Mouse (Mus musculus): ENCODE measurements at regions not wholly inside any gene's neighbourhood (a gene's known extent, or its start where the extent isn't known, plus 50 kb on each side); places are given as distances from the start of the nearest gene placed in this dataset.

- Histone ChIP-seq H3K27ac (replicated peaks; ENCODE audit: insufficient read depth, low read depth, low read length) (no peak overlapping the region), H3K9ac (ENCODE audit: low read depth, low read length) (no peak overlapping the region), H3K79me2 (ENCODE audit: control insufficient read depth, insufficient read depth, low read length) (no peaks in the 10 kb centered on the region), H3K4me1 (ENCODE audit: control insufficient read depth, insufficient read depth, low read length) (no peaks in the 10 kb centered on the region; the same call in 1 of the 2 replicates), H3K4me3 (ENCODE audit: insufficient read depth, low read depth, low read length) (no peak overlapping the region), H3K36me3 (ENCODE audit: control insufficient read depth, insufficient read depth, low read length) (no peaks in the 10 kb centered on the region), H3K27me3 (ENCODE audit: control insufficient read depth, insufficient read depth, low read length) (no peaks in the 10 kb centered on the region)
- TF ChIP-seq POLR2A (IDR thresholded peaks at IDR 0.05; ENCODE audit: extremely low read depth, insufficient read depth, low read length) (no peak), CTCF (IDR thresholded peaks at IDR 0.05; ENCODE audit: low read depth, low read length) (no peak)
- 11% methylated on average over 1 of the region's 1 CpGs for WGBS
- peak; percentile 35 for DNase-seq (ENCODE audit: extremely low read depth, low read depth, low spot score)
Observed at GRCm38 (mm10) chrX:142456022-142456421, 65.7 kb upstream of the Acsl4 start.

DNA sequence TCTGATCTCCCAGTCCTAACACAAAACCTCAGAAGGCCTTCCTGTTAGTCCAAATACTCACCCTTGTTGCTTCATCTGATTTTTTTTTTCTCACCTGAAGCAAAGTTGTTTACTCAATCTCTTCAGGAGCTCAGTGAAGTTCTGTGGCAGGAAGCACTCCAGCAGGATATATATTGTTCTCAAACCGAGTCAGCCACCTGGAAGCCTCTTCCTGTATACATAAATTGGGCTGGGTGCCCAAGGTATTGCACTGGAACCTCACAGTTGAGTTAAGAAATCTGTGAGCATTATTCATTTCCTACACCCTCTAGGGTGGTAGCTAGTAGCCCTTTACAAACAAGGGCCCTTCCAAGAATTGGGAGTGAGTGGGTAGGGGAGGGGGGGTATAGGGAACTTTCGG, 73.8 kb upstream of the Acsl4 start:
- 50% methylated on average over 2 of the region's 2 CpGs for WGBS
- no peaks in the 10 kb centered on the region for H3K27me3 ChIP-seq (ENCODE audit: control insufficient read depth, insufficient read depth, low read length)
- H3K79me2 ChIP-seq (ENCODE audit: control insufficient read depth, insufficient read depth, low read length): no peaks in the 10 kb centered on the region
- no peaks in the 10 kb centered on the region; the same call in 1 of the 2 replicates for H3K4me1 ChIP-seq (ENCODE audit: control insufficient read depth, insufficient read depth, low read length)
- TF ChIP-seq CTCF (IDR thresholded peaks at IDR 0.05; ENCODE audit: low read depth, low read length) (no peak), POLR2A (IDR thresholded peaks at IDR 0.05; ENCODE audit: extremely low read depth, insufficient read depth, low read length) (no peak)
- DNase-seq (ENCODE audit: extremely low read depth, low read depth, low spot score): no peak
- no peak overlapping the region for H3K4me3 ChIP-seq (ENCODE audit: insufficient read depth, low read depth, low read length)
- no peaks in the 10 kb centered on the region for H3K36me3 ChIP-seq (ENCODE audit: control insufficient read depth, insufficient read depth, low read length)
- H3K9ac ChIP-seq (ENCODE audit: low read depth, low read length): no peak overlapping the region
- no peak overlapping the region for H3K27ac ChIP-seq (replicated peaks; ENCODE audit: insufficient read depth, low read depth, low read length)

GRCm38 (mm10) chrX:142464756-142465155, 74.4 kb upstream of the Acsl4 start:
- H3K9ac ChIP-seq (ENCODE audit: low read depth, low read length): no peak overlapping the region
- H3K4me1 ChIP-seq (ENCODE audit: control insufficient read depth, insufficient read depth, low read length): no peaks in the 10 kb centered on the region; the same call in 1 of the 2 replicates
- no peaks in the 10 kb centered on the region for H3K36me3 ChIP-seq (ENCODE audit: control insufficient read depth, insufficient read depth, low read length)
- DNase-seq (ENCODE audit: extremely low read depth, low read depth, low spot score): peak; percentile 68
- no peaks in the 10 kb centered on the region for H3K79me2 ChIP-seq (ENCODE audit: control insufficient read depth, insufficient read depth, low read length)
- WGBS: 41% methylated on average over 6 of the region's 6 CpGs
- H3K27me3 ChIP-seq (ENCODE audit: control insufficient read depth, insufficient read depth, low read length): no peaks in the 10 kb centered on the region
- no peak overlapping the region for H3K4me3 ChIP-seq (ENCODE audit: insufficient read depth, low read depth, low read length)
- TF ChIP-seq CTCF (IDR thresholded peaks at IDR 0.05; ENCODE audit: low read depth, low read length): no peak
- no peak for TF ChIP-seq POLR2A (IDR thresholded peaks at IDR 0.05; ENCODE audit: extremely low read depth, insufficient read depth, low read length)
- no peak overlapping the region for H3K27ac ChIP-seq (replicated peaks; ENCODE audit: insufficient read depth, low read depth, low read length)

GRCm38 (mm10) chrX:142467850-142468256, 77.5 kb upstream of the Acsl4 start:
- Histone ChIP-seq H3K79me2 (ENCODE audit: control insufficient read depth, insufficient read depth, low read length) (no peaks in the 10 kb centered on the region), H3K9ac (ENCODE audit: low read depth, low read length) (no peak overlapping the region), H3K36me3 (ENCODE audit: control insufficient read depth, insufficient read depth, low read length) (no peaks in the 10 kb centered on the region), H3K27me3 (ENCODE audit: control insufficient read depth, insufficient read depth, low read length) (no peaks in the 10 kb centered on the region), H3K27ac (replicated peaks; ENCODE audit: insufficient read depth, low read depth, low read length) (no peak overlapping the region), H3K4me3 (ENCODE audit: insufficient read depth, low read depth, low read length) (no peak overlapping the region), H3K4me1 (ENCODE audit: control insufficient read depth, insufficient read depth, low read length) (no peaks in the 10 kb centered on the region; the same call in 1 of the 2 replicates)
- no peak for TF ChIP-seq CTCF (IDR thresholded peaks at IDR 0.05; ENCODE audit: low read depth, low read length)
- TF ChIP-seq POLR2A (IDR thresholded peaks at IDR 0.05; ENCODE audit: extremely low read depth, insufficient read depth, low read length): no peak
- WGBS: 44% methylated on average over 5 of the region's 5 CpGs
- peak; percentile 48 for DNase-seq (ENCODE audit: extremely low read depth, low read depth, low spot score)

DNA sequence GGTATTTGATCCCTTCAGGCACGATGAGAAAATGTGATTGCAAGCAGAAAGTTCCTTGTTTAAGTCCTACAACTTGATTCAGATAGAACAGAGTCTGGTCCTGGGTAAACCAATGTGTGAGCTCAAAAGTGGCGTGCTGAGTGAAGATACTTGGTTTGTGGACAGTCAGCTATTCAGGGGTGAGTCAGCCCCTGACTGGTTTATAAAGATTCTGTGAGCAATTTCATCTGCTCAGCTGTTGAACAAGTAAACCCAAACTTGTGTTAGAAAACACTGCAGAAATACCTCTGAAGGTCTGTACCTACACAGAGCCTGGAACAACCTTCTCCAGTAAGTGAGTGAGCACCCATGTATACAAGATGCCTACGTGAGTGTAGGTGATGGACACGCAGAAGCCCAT, 78.1 kb upstream of the Acsl4 start:
- whole genome bisulfite sequencing: 80% methylated on average over 4 of the region's 4 CpGs
- Histone ChIP-seq H3K4me3 (ENCODE audit: insufficient read depth, low read depth, low read length) (no peak overlapping the region), H3K36me3 (ENCODE audit: control insufficient read depth, insufficient read depth, low read length) (no peaks in the 10 kb centered on the region), H3K27ac (replicated peaks; ENCODE audit: insufficient read depth, low read depth, low read length) (no peak overlapping the region), H3K4me1 (ENCODE audit: control insufficient read depth, insufficient read depth, low read length) (no peaks in the 10 kb centered on the region; the same call in 1 of the 2 replicates), H3K27me3 (ENCODE audit: control insufficient read depth, insufficient read depth, low read length) (no peaks in the 10 kb centered on the region), H3K9ac (ENCODE audit: low read depth, low read length) (no peak overlapping the region), H3K79me2 (ENCODE audit: control insufficient read depth, insufficient read depth, low read length) (no peaks in the 10 kb centered on the region)
- TF ChIP-seq POLR2A (IDR thresholded peaks at IDR 0.05; ENCODE audit: extremely low read depth, insufficient read depth, low read length) (no peak), CTCF (IDR thresholded peaks at IDR 0.05; ENCODE audit: low read depth, low read length) (no peak)
- DNase-seq (ENCODE audit: extremely low read depth, low read depth, low spot score): no peak

DNA sequence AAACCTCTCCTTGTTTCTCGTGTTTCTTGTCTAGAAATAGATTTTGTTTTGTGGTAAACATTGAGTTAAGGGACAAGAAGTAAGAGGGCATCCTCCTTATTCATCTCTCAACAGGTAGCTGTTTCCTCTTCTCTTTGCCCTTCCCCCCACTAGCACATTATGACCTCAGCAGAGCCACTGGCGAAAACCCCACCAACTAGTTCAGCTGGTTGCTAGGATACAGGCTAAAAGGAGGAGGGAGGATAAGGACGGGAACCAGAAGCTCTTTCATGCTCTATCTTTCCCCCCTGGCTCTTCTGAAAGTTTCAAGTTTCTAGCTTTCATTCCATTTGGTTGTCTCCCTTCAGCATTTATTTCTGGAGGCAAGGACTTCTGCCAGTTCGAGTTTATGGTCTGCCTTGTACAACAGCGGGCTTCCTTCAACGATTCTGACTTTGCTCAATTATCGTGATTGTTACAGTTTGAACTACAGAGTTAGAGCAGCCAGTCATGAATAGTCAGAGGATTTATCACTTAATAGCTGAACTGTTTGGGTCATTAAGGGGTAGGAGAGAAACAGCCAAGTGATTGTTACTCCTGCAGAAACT, 78.8 kb upstream of the Acsl4 start:
- H3K9ac ChIP-seq (ENCODE audit: low read depth, low read length): no peak overlapping the region
- no peak overlapping the region for H3K4me3 ChIP-seq (ENCODE audit: insufficient read depth, low read depth, low read length)
- H3K79me2 ChIP-seq (ENCODE audit: control insufficient read depth, insufficient read depth, low read length): no peaks in the 10 kb centered on the region
- no peak for DNase-seq (ENCODE audit: extremely low read depth, low read depth, low spot score)
- H3K27me3 ChIP-seq (ENCODE audit: control insufficient read depth, insufficient read depth, low read length): no peaks in the 10 kb centered on the region
- TF ChIP-seq CTCF (IDR thresholded peaks at IDR 0.05; ENCODE audit: low read depth, low read length): no peak
- TF ChIP-seq POLR2A (IDR thresholded peaks at IDR 0.05; ENCODE audit: extremely low read depth, insufficient read depth, low read length): no peak
- no peaks in the 10 kb centered on the region; the same call in 1 of the 2 replicates for H3K4me1 ChIP-seq (ENCODE audit: control insufficient read depth, insufficient read depth, low read length)
- H3K36me3 ChIP-seq (ENCODE audit: control insufficient read depth, insufficient read depth, low read length): no peaks in the 10 kb centered on the region
- H3K27ac ChIP-seq (replicated peaks; ENCODE audit: insufficient read depth, low read depth, low read length): no peak overlapping the region
- 48% methylated on average over 7 of the region's 7 CpGs for WGBS

Data from liver, adult 2 months (tissue).